Mouse (Mus musculus) embryo, embryonic 10 days (tissue): Measurements from ENCODE around the gene Atg7.
"Not testable (repeated sequence)": the region's sequence is repeated elsewhere in the genome, so short reads cannot be mapped to it uniquely, and the experiment has no call there.

Experiments
- DNase-seq: peaks from one replicate; pipeline ENCODE4 v3.0.0-alpha.2; 2015; ENCODE audit warnings: low spot score

Atg7 gene

DNA sequence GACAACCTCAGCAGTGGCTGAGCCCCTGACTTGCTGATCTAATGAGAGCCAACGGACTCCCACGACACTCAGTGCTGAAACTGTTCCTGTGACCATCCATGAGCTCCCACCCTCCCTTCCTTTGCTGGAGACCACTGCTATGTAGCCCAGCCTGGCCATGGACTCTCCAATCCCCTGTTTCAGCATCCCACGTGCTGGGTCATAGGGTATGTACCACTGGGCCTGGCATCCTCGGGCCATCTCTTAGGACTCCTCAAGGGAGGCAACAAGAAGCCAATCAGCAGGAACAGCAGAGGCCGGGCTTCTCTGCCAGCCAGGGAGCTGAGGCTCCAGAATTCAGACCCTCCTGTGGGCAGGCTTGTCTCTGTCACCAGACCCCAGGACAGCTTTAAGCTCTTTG lies 239.3 kb downstream of the Atg7 start:
- no peak for DNase-seq

DNA sequence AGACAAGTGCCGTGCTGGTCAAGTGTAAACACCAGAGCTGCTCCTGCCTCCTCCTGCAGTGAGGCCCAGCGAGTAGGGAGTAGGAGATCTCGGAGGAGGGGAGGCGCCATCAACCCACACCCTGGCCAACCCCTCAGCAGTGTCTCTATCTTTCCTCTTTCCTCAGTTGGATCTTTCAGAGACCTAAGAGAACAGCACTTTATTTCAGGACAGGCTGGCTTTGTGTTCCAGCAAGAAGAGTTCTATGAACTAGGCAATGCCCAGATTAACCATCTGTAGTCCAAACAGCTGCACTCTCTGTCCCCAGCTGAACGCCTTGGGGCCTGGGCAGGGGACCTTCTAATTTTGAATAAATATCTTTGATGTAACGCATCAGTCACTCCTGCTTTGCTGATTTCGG lies 239.8 kb downstream of the Atg7 start:
- peak; percentile 43 for DNase-seq

DNA sequence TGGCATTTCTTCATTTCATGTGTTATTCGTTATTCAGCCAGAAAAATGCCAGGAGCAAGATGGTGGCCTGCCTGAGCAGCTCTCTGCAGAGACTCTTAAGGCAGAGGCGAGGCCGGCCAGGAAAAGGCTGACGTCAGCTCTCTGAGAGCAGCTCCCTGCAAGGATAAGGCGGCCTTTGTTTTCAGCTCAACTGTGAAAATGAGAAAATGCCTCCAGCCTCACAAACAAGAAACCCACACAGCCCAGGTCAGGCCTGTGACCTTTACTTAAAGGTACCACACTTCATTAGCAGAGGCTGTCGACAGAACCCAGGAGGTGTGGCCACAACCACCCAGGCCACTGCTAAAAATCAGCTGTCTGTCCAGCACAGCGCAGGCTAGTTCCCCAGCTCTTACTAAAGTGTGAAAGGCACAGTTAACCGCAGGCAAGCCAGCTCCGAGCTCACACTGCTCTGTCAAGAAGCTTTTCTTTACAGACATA lies 240.4 kb downstream of the Atg7 start:
- DNase-seq: peak; percentile 96

DNA sequence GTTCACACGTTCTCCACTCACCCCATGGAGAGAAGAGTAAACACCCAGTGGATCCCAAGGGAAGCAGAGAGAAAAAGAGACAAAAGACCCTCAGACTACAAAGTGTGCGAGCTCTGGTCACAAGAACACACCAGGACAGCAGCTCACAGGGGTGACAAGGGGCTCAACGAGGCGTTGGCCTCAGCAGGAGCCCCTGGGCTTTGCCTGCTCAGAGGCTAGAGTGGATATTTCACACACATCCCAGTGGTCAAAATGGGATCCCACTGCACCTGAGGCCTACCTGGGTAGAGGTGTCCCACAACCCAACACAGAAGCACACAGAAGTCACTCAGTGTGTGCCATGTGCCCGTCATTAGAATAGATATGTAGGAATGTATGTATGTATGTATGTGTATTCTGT lies 242.2 kb downstream of the Atg7 start:
- no peak for DNase-seq

DNA sequence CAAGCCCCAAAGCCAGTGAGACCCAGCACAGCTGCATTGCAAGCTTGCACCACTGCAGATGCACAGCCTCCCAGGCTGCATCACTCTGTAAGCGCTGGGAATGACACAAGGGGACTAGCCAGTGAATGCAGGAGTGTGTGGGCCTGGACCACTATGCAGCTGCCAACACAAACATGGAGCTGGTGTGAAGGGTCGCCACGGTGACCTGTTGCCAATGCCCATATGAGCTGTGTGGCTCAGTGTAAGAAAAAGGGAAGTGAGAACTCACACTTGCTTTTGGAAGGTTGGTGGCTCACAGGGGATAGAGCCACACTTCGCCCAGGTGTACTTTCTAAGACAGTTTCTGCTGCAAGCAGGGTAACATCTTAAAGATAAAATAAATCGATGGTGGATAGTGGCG lies 243.1 kb downstream of the Atg7 start:
- no peak for DNase-seq

DNA sequence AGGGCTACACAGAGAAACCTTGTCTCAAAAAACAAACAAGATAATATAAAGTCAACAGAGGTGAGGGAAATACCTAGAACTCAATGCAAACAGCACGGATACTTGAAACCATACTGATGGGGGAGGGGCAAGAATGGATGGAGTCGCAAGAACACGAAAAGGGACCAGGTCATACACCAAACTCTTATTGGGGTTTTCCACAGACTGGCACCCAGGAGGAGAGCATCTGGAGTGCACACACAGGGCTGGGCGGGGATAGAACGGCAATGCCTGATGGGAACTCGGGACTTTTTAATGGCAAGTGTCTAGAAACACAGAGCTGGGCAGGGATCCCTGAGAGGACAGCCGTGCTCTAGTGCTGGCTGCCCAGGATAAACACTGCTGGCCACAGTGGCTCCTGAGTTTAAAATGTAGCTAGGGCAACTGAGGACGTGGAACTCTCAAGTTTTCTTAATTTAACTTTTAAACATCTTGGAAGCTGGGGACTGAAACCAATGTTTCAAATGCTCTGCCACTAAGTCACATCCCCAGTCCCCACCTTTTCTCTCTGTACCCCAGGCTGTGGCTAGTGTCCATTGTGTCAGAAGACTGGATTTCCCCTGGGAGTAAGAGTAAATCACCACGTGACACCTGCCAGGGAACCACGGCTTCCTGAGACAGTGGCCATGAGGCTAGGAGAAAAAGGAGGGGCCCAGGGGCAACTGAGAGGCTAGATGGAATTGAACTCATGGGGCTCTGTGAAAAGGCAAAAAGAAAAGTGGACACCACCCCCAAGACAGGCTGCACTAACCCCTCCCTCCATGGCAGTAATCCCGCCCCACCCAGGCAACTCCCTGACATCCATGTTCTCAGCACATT lies 243.8 kb downstream of the Atg7 start:
- DNase-seq: no peak

DNA sequence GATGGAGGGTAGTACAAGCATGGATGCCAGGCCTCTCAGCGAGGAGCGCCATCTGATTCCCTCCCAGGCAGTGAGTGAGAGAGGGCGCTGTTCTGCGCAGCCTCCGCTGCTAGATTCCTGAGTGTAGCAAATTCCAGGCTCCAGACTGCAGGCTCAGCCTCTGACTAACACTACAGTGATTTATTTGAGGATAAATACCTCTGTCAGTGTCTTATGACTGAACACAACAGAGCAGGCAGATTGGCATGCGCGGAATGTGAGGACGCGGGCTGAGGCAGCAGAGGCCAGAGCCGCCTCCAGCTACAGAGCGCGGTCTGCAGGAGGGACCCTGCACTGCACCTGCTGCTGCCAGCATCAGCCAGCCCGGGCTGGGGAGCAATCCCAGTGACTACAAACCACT lies 246.0 kb downstream of the Atg7 start:
- DNase-seq: peak; percentile 93

DNA sequence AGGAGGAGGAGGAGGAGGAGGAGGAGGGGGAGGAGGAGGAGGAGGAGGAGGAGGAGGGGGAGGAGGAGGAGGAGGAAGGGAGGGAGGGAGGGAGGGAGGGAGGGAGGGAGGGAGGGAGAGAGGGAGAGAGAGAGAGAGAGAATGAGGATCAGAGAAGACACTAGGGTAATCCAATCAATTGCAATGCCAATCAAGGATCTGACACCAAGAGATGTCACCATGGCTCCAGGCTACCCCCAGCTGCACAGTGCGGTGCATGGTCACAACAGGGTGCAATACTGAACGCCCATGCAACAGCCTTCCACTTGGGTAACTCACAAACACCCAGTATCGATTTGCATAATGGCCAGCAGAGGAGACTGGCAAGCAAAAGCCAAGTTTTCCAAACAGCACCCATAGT lies 247.1 kb downstream of the Atg7 start:
- DNase-seq: not testable (repeated sequence)

DNA sequence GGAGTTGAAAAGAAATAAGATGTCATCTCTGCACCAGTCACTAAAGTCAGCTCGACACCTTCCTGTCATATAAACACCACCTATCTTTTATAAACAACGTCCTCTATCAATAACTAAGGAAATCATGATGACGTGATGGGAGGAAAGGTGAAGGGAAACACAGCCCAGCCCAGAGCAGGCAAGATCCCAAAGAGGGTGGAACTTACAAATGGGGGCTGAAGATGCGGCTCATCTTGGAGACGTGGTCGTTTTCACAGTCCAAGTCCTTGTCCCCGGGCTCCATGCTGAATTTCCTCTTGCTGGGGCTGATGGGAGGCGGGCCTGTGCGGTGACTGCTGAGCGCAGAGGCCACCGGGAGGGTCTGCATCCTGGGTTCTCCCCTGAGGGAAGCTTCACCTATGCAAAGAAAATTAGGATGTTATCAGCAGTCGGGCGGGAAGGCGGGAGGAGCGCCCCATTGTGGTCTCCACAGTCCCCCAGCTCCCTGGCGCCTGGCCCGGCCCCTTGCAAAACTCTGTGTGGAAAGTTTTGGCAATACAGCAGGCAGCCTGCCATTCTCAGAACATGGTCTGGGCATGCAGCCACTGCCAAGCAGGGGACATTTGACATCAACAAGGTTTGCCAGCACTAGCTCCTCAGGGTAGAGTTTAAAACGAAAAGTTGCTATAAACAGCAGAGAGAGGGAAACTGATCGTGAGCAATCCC lies 247.7 kb downstream of the Atg7 start:
- DNase-seq: no peak

DNA sequence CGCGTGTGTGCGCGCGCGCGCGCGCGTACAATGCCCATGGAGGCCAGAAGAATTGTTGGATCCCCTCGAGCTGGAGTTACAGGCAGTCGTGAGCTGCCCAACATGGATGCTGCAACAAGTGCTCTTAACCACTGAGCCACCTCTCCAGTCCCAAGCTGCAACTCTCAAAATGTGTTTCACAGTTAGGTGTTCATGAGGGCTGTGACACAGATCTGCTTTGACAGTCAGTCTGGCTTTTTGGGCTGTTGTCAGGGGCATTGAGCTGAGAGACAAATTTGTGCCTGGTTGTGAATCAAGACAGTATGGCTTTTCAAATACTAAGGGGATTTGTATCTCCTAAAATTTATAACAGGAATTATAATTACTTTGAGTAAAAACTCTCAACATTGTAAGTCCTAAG lies 248.4 kb downstream of the Atg7 start:
- no peak for DNase-seq

DNA sequence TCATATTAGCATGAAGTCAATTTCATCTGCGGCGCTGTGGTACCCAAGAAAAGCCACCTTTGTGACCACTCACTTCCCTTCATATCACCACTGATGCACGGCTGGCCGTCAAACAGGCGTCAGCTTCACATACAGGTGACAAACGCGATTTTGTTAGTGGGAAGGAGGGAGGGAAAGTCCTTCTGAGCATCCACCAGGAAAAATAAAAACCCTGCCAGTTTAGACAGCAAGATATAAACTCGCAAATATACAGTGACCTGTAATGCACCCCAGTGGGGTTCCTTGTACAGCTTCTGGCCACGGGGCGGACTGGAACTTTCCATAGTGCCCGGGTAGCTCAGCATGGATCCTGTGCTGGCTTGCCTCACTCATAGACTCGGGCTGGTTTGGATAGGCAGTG lies 248.9 kb downstream of the Atg7 start:
- no peak for DNase-seq

DNA sequence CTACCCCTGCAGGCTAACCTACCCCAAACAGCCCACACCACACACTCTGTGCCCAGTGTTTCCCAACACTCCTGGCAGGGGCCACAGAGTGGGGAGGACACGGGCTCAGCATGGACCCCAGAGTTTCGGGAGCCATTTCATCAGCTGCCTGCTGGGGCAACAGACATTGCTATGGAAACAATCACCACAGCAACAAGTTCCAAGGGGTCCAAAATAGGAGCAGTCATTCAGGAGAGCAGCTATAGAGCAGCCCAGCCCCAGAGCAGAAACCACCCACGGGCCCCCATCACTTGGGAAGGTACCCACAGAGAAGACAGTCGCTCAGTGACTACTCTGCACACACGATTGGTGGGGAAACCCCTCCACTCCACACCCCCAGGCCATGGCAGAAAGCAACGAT lies 249.5 kb downstream of the Atg7 start:
- DNase-seq: peak; percentile 74

DNA sequence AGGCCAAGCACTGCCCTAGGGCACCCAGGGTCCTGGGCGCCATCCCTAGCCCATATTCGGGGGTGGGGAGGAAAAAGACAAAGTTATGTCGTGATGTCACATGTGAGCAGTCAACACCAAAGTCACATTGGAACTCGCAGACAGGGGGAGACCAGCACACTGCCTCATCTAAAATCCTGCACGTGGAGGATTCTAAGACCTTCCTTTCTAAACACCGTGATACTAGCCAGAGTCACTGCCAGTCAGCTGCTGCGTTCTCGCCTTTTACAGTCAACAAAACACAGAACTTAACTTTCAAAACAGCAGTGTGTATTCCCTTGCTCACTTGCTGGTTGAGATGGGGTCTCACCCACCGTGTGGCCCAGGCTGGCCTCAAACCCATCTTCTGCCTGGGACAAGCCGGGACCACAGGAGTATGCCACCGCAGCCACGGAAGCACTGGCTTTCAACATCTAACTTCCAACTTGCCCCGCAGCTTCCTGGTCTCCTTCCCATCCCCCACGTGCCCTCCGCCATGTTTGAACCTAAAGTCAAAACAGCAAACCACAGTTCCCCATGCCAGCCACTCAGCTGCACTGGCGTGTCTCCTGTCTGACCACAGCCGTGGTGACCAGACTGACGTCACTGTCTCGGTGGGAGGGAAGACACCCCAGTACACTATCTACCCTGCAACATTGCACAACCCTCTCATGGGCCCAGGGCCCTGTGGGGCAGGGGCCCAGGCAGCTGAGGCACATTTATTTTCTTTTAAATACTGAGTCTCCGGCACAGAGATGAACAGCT lies 250.7 kb downstream of the Atg7 start:
- no peak for DNase-seq

DNA sequence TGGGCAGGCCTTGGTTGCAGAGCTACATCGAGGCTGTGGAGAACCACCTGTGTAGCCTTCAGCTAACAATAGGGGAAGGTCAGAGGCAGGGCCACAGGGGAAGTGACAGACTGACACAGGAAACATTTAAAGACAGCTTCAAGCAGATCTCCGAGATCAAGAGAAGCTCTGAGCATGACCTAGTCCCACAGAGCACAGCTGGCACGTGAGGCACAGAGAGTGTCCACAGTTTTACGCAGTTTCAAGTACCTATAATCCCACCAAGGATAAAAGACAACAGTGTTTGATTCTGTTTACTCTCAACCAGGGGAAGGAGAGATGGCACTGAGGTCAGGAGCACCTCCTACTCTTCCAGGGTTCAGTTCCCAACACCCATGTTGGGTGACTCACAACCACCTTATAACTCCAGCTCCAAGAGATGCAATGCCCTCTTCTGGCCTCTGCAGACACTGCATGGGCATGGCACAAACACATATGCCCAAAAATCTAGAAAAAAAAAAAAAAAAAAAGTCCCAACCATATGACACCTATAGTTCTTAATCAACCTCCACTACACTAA lies 251.7 kb downstream of the Atg7 start:
- no peak for DNase-seq

DNA sequence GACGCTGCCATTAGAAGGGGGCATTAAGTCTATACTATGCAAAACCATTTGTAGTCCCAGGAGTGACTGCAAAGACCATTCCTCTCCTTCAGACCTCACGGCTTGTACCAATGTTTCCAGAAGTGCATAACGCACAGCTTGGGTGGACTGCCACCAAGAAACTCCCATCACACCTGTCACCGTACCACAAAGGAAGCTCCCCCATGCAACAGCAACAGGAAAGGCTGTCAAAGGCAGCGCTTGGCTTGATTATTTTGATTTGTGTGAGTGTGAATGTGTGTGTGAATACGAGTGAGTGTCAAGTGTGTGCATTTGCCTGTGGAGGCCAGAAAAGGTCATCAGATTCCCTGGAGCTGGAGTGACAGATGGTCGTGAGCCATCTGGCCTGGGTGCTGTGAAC lies 252.3 kb downstream of the Atg7 start:
- DNase-seq: no peak

DNA sequence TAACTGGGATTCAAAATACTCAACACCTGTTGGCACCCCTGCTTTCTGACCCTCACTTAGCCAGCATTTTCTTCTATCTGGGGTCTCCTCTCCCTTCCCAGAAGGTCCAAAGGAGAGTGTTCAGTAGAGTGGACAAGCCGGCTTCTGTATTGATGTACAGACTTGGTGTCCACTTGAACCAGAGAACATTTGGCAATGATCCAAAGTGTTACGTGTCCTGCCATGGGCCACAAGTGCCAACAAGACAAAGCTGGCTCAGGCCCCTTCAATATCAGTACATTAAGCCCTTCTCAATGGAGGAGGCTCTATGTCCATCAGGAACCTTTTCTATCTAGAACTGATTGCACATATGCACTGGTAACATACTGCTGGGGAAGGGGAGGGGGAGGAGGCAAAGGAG lies 253.4 kb downstream of the Atg7 start:
- DNase-seq: no peak

DNA sequence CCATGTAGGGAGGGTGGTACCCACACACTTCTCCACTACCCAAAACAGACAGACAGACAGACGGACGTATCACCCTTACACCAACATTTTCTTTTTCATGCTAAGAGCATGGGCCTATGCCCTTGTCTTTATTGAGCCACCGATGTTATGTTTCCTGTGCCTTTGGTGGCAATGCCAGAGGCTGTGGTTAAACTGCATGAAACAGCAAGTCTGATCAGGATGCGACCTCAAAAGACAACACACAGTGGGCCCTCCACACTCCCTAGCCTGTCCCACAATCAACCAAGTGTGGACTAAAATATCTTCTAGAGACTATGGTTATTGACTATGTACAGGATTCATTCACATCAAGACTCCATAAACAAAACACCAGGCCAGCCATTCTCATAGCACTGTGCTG lies 256.1 kb downstream of the Atg7 start:
- DNase-seq: no peak

DNA sequence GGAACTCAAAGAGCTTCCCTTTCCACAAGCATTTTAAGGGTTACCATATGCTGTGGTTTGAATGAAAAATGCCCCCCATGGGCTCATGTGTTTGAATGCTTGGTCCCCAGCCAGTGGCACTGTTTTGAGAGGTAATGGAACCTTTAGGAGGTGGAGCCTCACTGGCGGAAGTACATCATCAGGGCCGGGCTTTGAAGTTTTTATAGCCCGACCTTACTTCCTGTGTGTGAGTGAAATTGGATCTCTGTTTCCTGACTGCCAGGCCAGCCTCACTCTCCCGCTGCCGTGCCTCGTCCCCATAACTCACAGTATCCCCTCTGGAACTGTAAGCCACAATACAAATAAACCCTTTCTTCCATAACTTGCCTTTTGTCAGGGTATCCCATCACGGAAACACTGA lies 256.8 kb downstream of the Atg7 start:
- DNase-seq: peak; percentile 69

DNA sequence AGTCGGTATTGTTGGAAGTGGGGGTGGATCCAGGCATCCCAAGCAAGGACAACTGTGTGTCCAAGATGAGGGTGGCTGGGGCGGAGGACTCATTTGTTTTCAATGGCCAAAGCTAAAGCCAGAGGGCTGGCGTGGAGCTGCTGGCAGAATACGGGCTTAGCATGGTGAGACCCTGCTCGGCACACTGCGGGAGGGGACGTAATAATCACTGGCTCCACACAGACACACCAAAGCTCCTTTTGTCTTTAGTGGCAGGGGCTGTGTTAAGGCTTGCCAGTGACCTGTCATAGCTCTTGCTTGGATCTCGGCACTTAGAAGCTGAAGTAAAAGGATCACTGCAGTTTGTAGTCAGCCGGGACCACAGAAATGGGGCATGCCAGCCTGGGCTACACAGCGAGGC lies 257.3 kb downstream of the Atg7 start:
- no peak for DNase-seq

DNA sequence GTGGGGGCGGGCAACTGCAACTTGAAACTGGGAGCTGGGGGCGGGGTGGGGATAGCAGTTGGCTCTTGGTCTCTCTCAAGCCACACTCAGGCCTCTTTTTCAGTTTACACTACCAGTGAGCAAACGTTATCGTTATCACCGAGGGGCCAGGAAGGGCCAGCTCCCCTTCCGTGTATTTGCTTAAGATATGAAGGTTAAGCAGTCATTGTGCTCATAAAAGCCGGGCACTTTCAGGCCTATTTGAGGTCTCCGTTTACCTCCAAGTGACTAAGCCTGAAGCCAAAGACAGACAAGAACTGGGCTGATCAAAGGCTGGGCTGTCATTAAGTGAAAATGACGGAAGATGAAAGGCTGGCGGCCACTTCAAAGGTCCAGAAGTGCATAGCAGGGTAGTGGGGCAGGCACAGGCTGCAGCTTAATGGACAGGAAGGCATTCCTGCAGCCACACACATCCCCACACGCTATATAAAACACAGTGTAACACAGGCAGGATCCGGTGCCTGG lies 258.5 kb downstream of the Atg7 start:
- DNase-seq: peak; percentile 91

DNA sequence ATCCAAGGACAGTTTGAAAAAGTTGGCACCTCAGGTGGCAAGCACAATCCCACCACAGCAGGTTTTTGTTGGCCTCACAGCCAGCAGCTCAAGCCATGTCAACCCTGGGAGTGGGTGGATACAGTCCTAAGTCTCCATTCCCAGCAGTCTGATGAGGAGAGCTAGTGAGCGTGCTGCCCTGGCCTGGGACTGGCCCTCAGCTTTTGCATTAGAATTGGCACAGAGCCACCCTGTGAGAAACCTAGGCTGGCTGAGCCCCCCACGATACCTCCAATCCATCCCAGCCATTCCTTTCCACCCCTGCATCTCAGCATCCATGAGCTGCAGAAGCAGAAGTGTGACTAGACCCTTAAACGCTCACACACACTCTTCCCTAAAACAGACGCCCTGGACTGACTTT lies 259.0 kb downstream of the Atg7 start:
- no peak for DNase-seq

DNA sequence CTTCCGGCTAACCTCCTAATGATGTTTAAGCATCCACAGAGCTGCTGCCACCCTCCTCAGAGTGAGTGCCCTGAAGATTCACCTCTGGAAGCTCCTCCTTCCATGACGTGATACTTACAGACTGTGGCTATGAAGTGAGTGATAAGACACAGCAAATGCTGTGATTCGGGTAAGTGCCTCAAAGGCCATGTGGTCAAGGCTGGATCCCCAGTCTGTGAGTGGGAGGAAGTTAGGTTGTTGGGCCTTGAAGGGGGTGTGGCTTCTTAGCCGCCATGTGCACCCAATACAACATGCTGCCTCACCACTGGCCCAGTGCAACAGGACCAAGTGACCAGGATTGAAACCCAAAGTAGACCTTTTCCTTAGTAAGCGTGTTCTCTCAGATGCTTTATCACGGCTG lies 261.3 kb downstream of the Atg7 start:
- no peak for DNase-seq
